Mouse (Mus musculus): ENCODE data around the gene Lcn5. TPM values are rescaled to one million over a fixed set of nuclear protein-coding genes. Genes with fewer than 3 reads are reported as not detected.
"Not testable (repeated sequence)": the region's sequence is repeated elsewhere in the genome, so short reads cannot be mapped to it uniquely, and the experiment has no call there.

Lcn5 gene
- total RNA-seq, 2 experiments from 2014 or later, result not detected

DNA sequence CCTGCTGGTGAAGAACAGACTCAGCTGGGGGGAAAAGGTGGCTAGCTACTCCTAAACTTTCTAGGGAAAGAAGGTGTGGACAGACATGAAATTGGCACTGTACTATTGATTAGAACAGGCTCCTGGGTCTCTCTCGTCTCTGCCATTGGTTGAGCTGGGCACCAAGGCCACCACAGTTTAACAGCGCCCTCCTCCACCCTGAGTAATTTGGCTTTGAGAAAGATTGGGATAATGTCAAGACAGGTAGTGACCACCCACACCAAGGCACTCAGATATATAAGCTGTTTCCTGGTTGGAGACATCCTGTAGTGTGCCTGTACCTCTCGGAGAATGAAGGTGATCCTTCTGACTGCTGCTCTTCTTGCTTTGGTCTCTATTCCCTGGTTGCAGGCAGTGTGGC lies 18.7 kb downstream of the Lcn5 start, which contains the start of gene Lcn6:
Gene Lcn6, plus strand, starts transcription at position 301 of the 400 bp plus-strand sequence.
- DNase-seq (ENCODE audit: low spot score in 2 of 2), result no peak

DNA sequence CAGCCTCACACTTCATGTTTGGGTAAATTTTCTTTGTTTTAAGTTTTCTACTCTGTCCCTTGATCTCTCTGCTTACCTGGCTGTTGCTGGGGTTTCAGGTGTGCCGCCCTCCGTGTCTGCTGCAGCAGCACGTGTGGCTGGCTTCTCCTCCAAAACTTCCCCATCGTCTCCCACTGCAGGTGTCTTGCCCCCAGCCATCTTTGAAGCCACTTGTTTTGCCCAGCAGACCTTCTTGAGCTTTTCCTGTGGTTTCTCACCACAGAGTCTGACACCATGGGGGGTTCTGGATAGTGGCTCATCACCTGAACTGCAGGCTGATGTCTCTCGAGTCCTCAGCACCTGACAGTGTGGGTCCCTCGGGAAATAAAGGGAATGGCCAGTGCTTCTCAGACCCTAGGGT lies 21.8 kb downstream of the Lcn5 start:
- DNase-seq (ENCODE audit: low spot score in 2 of 2), result no peak

DNA sequence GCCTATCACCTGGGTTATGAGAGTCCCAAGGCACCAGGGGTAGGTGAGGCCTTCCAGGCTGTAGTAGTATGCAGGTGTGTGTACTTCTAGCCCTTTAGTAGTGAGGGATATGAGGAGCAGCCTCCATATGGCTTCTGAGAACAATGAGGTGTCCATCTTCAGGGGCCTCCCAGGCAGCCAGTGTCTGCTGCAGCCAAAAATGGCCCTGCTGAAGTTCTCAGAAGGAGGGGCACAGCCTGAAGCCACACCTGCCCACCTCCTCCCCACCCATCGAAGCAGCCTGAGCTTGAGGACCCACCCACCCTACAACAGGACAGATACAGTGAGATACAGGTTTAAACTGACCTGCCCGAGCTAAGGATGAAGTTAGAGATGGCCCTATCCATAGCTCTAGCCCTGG lies 24.7 kb downstream of the Lcn5 start, which contains the start of gene Lcn10:
Gene Lcn10, plus strand, starts transcription at position 301 of the 400 bp plus-strand sequence.
- DNase-seq (ENCODE audit: low spot score in 2 of 2), result no peak

DNA sequence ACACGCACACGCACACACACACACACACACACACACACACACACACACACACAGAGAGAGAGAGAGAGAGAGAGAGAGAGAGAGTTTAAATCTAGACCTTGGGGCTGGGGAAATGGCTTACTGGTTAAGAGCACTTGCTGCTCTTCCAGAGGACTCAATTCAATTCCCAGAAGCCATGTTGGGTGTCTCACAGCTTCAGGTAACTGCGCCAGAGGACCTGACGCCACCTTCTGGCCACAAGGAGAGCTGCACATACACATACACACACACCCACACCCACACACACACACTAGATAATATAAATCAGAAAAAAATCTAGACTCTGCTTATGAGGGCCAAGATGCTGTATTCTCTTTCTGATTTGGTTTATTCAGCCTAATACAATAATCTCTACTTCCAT lies 29.2 kb downstream of the Lcn5 start:
- no peak for DNase-seq (ENCODE audit: low spot score in 2 of 2)

DNA sequence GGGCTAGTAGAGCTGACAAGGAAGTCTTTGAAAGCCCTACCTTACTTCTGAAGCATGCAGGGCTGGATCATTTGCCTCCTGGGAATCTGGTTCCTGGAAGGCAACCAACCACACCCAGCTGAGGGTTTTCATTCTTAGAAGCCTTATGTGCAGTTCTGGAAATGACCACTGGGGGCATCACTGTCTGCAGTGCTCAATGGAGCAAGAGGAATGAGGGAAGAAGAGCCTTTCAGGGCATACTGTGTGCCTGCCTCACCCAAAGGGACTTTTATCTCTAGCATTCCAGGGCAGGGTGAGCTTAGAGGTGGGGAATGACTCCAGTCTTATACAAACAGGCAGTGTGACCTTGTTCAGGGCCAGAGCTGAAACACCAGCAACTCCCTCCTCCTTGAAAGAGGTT lies 36.9 kb downstream of the Lcn5 start:
- DNase-seq (ENCODE audit: low spot score in 2 of 2), result peak; percentile 45 to 79

DNA sequence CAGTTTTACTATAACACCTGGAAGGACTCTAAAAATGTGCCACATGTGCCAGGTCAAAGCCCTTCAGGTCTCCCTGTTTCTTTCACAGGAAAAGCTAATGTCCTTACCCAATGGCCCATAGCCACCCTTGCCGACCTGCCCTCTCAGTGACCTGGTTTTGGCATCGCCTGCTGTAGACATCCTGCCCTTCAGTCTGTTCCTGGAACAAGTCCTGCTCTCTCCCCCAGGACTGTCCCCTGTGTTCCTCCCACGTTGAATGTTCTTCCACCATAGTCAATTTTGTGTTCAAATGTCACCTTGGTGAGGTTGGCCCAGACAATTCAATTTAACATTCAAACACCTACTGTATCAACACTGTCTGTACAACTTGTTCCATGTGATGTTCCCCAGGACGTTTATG lies 39.2 kb downstream of the Lcn5 start:
- no peak for DNase-seq (ENCODE audit: low spot score in 2 of 2)

DNA sequence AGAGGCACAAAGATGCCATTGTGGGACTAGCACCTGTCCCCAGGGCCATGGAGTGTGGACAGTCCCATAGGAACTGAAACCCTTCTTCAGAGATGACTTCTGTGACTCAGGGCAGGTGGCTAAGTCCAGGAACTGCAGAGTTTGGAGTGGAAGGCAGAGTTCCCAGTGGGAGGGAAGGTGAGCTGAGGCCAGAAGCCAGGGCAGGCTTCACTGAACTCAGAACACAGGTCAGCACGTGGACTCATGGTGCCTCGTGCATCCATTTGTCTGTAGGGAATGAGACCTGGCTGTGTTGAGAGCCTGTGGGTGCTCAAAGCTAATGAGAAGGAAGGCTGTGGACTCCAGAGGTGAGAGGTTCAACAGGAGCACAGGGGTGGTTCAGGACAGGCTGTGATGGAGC lies 40.9 kb downstream of the Lcn5 start:
- DNase-seq (ENCODE audit: low spot score in 2 of 2), result no peak

DNA sequence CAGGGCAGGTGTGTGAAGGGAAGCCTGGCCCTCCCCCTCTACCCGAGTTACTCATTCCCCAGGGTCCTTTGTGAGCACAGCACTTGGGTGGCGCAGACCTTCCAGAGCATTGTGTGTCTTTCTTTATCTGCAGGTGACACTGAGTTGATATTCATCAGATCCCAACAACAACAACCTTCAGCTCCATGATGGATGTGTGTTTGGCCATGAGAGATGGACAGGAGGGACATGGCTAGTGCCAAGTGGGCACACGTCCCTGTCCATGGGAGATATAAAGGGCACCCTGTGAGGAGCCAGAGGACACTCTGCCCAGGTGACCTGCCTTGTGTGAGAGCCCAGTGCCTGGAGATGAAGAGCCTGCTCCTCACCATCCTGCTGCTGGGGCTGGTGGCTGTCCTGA lies 42.0 kb downstream of the Lcn5 start, which contains the start of gene Obp2a:
Gene Obp2a, plus strand, starts transcription at position 301 of the 400 bp plus-strand sequence.
- not testable (repeated sequence) for DNase-seq (ENCODE audit: low spot score in 2 of 2)

DNA sequence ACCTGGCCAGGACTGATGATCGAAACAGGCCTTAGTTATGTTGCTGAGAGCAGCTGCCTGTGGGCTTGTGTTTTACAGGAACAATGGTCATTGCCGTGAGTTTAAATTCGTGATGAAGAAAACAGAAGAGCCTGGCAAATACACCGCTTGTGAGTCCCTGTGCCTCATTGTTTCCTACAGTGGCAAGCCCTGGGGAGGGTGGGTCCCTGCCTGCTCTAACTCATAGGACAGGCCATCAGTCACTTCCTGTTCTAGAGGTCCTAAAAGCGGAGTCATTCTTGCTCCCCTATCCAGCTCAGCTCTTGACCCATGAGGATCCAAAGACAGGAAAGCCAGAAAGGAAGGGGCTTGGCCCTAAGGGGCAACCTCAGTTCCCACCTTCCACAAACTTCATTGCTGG lies 43.2 kb downstream of the Lcn5 start:
- DNase-seq (ENCODE audit: low spot score in 2 of 2), result no peak

DNA sequence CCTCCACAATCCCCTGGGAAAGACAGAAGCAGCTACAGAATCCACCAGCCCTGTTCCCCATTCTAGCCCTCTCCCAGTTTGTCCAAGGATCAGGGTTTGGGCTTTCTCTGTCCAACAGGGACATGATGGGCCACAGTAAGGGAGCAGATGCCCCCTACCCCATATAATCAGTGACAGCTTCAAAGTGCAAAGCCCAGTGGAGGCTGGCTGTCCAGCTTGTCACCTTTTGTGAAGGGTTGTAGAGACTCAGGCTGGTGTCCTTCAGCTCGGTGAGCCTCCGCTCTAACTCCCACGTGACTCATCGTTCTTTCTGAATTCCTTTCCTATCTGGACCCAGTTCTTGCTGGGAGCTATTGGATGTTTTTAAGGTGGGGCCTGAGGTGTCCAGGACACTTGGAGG lies 46.0 kb downstream of the Lcn5 start:
- no peak for DNase-seq (ENCODE audit: low spot score in 2 of 2)

DNA sequence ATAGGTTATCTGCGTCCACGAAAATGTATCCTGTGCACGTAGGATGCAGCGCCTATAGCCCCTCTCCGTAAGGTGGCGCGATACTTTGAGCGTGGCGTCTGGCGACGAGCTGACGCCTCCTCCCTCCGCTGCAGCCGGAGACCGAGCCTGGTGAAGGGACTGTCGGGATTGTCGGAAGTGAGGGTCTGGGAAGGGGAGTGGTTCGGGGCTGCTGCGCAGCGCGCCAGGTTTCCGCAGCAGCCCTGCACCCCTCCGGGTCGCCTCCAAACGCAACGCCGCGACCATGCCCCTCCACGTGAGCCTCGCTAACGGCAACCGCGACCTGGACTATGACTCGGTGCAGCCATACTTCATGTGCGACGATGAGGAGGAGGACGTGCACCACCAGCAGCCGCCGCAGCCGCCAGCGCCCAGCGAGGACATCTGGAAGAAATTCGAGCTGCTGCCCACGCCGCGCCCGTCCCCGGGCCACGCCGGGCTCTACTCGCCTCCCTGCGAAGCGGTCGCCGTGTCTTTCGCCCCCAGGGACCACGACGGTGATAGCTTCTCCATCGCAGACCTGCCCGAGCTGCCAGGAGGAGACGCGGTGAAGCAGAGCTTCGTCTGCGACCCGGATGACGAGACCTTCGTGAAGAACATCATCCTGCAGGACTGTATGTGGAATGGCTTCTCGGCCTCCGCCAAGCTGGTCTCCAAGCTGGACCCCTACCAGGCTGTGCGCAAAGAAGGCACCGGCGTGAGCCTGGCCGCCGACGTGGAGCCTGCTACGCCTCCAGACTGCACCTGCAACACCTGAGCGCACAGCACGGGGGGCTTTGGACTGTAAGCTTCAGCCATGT lies 49.1 kb downstream of the Lcn5 start, which contains the start of gene Bmyc:
Gene Bmyc, plus strand, starts transcription at position 97 of the 839 bp plus-strand sequence.
- DNase-seq (ENCODE audit: low spot score in 2 of 2), result peak; percentile 83 to 89

DNA sequence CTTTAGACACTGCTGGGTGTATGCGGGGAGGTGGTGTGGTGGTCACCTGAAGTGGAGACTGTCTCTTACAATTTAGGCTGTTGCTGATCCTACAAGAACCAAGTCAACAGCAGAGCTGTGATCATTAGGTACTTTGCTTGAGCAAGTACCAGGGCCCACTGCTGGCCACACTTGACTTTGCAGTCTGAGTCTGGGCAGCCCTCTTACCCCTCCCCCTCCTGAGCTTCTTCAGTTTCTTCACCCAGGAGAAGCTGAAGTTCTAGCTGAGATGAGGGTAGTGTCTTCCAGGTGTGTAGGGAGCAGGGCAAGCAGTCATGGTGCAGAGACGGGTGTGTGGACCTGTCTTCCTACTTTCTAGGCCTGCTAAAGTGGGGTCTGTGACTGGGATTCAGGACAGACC lies 50.4 kb downstream of the Lcn5 start:
- peak; percentile 33 to 34 for DNase-seq (ENCODE audit: low spot score in 2 of 2)

DNA sequence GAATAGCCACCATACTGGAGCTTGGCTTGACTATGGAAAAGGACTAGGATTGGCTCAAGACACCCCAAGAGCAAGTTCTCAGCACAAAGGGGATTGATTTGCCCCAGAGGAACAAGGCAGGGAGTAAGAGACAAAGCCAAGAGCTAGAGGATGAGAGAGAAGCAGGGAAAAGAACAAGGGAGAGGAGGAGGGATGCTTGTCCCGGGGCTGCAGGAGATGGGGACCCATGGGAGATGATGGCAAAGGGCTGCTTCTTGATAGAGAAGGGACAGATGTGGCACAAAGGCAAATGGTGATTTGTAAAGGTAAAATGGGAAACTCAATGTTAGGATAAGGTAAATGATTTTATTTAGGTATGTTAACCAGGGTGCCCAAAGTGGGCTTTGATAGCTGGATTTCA lies 51.3 kb downstream of the Lcn5 start:
- DNase-seq (ENCODE audit: low spot score in 2 of 2), result not testable (repeated sequence)

DNA sequence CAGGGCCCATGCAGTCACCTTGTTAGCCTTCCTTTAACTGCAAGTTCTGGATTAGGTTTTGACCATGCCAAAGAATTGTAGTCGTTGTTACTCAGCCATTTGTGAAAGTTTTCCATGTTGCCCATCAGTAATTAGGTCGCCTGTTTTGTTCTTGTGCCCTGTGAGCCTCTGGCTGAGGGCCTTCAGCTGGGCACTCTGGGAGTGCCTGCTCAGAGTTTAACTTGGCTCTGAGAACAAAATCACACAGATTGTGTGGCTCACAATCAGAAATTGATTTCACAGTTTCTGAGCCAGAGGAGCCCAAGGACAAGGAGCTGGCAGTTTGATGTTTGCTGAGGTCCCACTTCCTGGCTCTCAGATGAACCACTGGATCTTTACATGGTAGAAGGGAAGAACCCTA lies 52.0 kb downstream of the Lcn5 start:
- DNase-seq (ENCODE audit: low spot score in 2 of 2), result not testable (repeated sequence)

Other genes with a start within 250 kb of the Lcn5 start
- gene Fut7, start 234.7 kb upstream of the Lcn5 start, total RNA-seq (2021), result under 1 TPM; 0.21 to 0.56 TPM
- 100 to 1,000 TPM; 155 to 165 TPM for gene Abca2, start 229.2 kb upstream of the Lcn5 start, total RNA-seq (2021)
- gene Clic3, start 201.1 kb upstream of the Lcn5 start, total RNA-seq (2021), result 1 to 10 TPM in 1 of 2 experiments, not detected in 1; 1.5 TPM
- 10 to 100 TPM; 64.5 to 69.1 TPM for gene Paxx, start 196.9 kb upstream of the Lcn5 start, total RNA-seq (2021)
- gene Ptgds, start 187.9 kb upstream of the Lcn5 start, total RNA-seq (2021), result 1,000 to 10,000 TPM; 2,769 to 3,095 TPM
- gene Lcn12, start 164.0 kb upstream of the Lcn5 start, total RNA-seq (2021), result not detected
- gene Fbxw5, start 157.2 kb upstream of the Lcn5 start, total RNA-seq (2021), result 100 to 1,000 TPM; 105 to 114 TPM
- gene C8g, start 156.2 kb upstream of the Lcn5 start, total RNA-seq (2021), result under 1 TPM; 0.52 to 0.74 TPM
- 10 to 100 TPM; 11.6 to 11.9 TPM for gene Traf2, start 111.0 kb upstream of the Lcn5 start, total RNA-seq (2021)
- gene Edf1, start 100.1 kb upstream of the Lcn5 start, total RNA-seq (2021), result 100 to 1,000 TPM; 199 to 203 TPM
- 1 to 10 TPM; 1.1 to 1.3 TPM for gene Mamdc4, start 83.1 kb upstream of the Lcn5 start, total RNA-seq (2021)
- gene Phpt1, start 82.7 kb upstream of the Lcn5 start, total RNA-seq (2021), result 10 to 100 TPM; 60.3 to 63.0 TPM
- gene Ajm1, start 76.2 kb upstream of the Lcn5 start, total RNA-seq (2021), result 10 to 100 TPM; 85.6 to 86.3 TPM
- 100 to 1,000 TPM; 146 to 150 TPM for gene Rabl6, start 49.4 kb upstream of the Lcn5 start, total RNA-seq (2021)
- not detected for gene Ccdc183, start 40.3 kb upstream of the Lcn5 start, total RNA-seq (2021)
- gene Tmem141, start 35.9 kb upstream of the Lcn5 start, total RNA-seq (2021), result 10 to 100 TPM; 21.7 to 23.1 TPM
- gene Fcna, start 29.9 kb upstream of the Lcn5 start, total RNA-seq (2021), result under 1 TPM; 0.66 to 0.79 TPM
- not detected for gene Lcn8, start 4.8 kb upstream of the Lcn5 start, total RNA-seq (2021)
- not detected for gene Lcn6, start 18.8 kb downstream of the Lcn5 start, total RNA-seq (2021)
- not detected for gene Lcn10, start 24.8 kb downstream of the Lcn5 start, total RNA-seq (2021)
- gene Obp2a, start 42.1 kb downstream of the Lcn5 start, total RNA-seq (2021), result not detected
- 10 to 100 TPM; 89.7 to 94.0 TPM for gene Bmyc, start 48.8 kb downstream of the Lcn5 start, total RNA-seq (2021)
- gene Obp2b, start 79.1 kb downstream of the Lcn5 start, total RNA-seq (2021), result not detected
- gene Lcn3, start 107.6 kb downstream of the Lcn5 start, total RNA-seq (2021), result not detected
- gene Lcn11, start 119.1 kb downstream of the Lcn5 start, total RNA-seq (2021), result not detected
- not detected for gene Gm13539, start 124.3 kb downstream of the Lcn5 start, total RNA-seq (2021)
- not detected for gene Glt6d1, start 157.9 kb downstream of the Lcn5 start, total RNA-seq (2021)
- gene Lcn9, start 165.2 kb downstream of the Lcn5 start, total RNA-seq (2021), result not detected
- gene Sohlh1, start 189.3 kb downstream of the Lcn5 start, total RNA-seq (2021), result not detected
- gene Kcnt1, start 205.8 kb downstream of the Lcn5 start, total RNA-seq (2021), result 100 to 1,000 TPM; 118 to 130 TPM